Mouse (Mus musculus) central nervous system, embryonic 11.5 days (tissue): ENCODE results near the gene Pcsk2. TPM values are rescaled to one million over a fixed set of nuclear protein-coding genes. Genes with fewer than 3 reads are reported as not detected.

Source experiments
- polyA plus RNA-seq: library from polyadenylated mRNA; depleted of rRNA; stranded (reverse); fragments of >200 nt; gene quantifications from 2 replicates; pipeline ENCODE4 v1.2.3, GENCODE M21; 2012; rRNA removed

Gene Pcsk2
- 3.9 and 5.6 TPM in 2 replicates for polyA plus RNA-seq

GRCm38 (mm10) chr2:143545758-143546246, at the start of gene Pcsk2:
Gene Pcsk2, plus strand, starts transcription at chr2:143546156.

GRCm38 (mm10) chr2:143862484-143863231, 316.7 kb downstream of the Pcsk2 start, which contains the start of gene Bfsp1:
Gene Bfsp1, minus strand, starts transcription at chr2:143863173.

